Mouse (Mus musculus) cerebellum, postnatal 14 days (tissue): ENCODE measurements around the gene Ctnnd1.
A peak's percentile ranks its signal among the peaks of the same experiment; 100 is the strongest.

Source experiments
- DNase-seq, 2 experiments: peaks; one replicate each; pipeline ENCODE4 v3.0.0; 2021; ENCODE audit warnings: mixed read lengths in 2 of 2

Gene Ctnnd1

DNA sequence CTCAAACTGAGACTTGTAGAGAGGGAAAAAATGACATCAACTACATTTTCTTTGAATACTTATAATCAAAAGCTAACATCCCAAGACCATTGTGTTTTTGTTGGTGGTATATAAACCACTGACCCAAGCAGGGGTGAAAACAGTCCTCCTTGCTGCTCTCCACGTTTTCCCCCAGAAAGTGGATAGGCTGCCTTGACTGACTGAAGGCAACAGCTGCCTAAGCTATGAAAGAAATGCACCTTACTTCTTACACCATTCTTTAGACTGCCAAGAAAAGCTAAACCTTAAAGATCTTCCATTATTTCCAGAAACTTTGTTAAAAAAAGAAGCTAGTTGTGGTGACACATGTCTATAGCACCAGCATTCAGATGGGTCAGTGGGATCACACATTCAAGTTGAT lies 4.4 kb downstream of the Ctnnd1 start:
- no peak for DNase-seq

- DNase-seq, result no peak
Observed at GRCm38 (mm10) chr2:84640833-84641232, 9.7 kb downstream of the Ctnnd1 start.

GRCm38 (mm10) chr2:84638428-84639220 lies 11.9 kb downstream of the Ctnnd1 start:
- no peak for DNase-seq

- DNase-seq, result no peak
Observed at GRCm38 (mm10) chr2:84637452-84638165, 13.0 kb downstream of the Ctnnd1 start.

GRCm38 (mm10) chr2:84636231-84636741 lies 14.3 kb downstream of the Ctnnd1 start:
- no peak for DNase-seq

- peak; percentile 57 to 58 for DNase-seq
Observed at GRCm38 (mm10) chr2:84635611-84636010, 15.0 kb downstream of the Ctnnd1 start.

DNA sequence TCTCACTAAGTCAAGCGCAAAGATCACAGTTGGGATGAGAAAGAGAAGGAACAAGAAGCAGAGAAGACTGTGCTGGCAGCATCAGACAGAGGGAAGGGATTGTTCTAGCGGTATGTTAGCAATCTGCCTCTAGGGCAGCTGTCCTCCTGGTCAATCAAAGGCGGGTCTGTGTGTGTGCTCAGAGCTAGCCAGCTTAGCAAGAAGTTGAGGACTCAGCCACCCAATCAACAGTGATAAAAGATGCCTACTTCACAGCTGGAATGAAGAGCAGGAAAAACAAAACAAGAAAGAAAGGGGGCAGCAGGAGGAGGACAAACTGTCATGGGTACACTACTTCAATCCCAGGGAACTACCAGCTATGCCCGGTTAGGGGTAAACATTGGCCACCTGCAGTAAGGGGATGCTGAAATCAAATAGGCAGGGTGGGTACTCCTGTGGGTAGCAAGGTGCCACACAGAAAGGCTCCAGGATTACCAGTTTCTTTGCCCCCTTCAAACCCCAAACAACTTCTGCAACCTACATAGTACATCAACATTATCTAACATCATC lies 15.6 kb downstream of the Ctnnd1 start:
- no peak for DNase-seq

- no peak for DNase-seq
Observed at GRCm38 (mm10) chr2:84634006-84634405, 16.6 kb downstream of the Ctnnd1 start.

DNA sequence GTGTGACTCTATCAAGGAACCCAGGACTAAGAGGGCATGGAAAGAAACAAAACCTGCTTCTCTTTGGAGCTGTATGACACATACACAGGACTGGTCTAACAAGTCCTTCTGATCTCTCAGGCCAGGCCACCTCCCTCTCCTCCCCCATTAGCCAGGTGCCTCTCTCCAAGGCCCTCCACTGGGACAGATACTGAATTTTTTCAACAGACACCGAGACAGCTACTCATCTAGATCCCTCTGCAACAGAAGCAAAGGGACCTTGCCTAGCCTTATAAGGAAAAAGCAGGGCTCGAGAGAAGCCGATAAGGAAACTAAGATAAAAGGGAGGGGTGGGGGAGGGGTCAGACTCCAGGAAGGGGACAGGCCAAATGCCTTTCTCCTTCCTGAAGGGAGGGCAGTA lies 17.6 kb downstream of the Ctnnd1 start:
- no peak for DNase-seq

- DNase-seq, result no peak
Observed at GRCm38 (mm10) chr2:84632001-84632400, 18.6 kb downstream of the Ctnnd1 start.

DNA sequence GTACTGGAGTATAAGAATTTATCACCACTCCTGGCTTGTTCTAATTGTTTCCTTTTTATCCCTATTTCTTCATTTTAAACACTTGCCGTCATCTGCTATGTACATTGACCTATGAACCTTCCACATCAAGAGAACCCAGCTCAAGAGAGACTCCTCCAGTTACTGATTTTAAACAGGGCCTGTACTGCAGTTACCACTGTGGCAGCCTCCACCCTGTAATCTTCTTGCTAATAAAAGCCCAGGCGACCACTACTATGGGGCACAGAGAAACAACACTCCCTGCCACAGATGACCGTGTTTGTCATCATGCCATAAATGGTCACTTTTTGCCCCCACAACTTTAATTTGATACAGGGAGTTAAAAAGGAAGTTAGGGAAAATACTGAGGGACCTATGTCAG lies 23.5 kb downstream of the Ctnnd1 start:
- DNase-seq, result no peak

DNA sequence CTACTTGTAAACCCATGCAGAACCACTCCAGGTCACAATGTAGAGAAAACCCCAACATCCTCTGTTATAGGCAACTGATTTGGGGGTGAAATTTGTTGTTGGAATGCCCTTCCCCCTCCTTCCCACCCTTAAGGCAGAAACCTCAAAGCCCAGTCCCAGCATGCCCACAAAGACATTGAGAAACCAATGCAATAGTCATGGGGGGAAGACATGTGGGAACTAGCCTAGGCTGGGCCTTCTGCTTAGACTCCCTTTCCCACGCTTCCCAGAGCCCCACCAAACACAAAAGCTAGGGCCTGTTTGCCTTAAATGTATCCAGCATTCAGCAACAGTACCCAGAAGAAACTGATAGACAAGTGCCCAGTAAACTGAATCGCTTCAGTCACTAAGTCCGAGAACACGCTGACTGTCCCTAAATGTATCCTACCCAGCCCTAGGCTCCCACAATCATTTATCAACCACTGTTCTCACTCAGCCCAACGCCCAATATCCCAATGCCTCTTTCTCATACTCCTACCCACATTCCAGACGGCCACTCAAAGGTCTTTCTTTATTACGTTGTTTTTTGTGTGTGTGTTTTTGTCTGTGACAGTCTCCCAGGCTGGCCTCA lies 24.1 kb downstream of the Ctnnd1 start:
- DNase-seq, result no peak

GRCm38 (mm10) chr2:84624201-84624600 lies 26.4 kb downstream of the Ctnnd1 start:
- no peak for DNase-seq

DNA sequence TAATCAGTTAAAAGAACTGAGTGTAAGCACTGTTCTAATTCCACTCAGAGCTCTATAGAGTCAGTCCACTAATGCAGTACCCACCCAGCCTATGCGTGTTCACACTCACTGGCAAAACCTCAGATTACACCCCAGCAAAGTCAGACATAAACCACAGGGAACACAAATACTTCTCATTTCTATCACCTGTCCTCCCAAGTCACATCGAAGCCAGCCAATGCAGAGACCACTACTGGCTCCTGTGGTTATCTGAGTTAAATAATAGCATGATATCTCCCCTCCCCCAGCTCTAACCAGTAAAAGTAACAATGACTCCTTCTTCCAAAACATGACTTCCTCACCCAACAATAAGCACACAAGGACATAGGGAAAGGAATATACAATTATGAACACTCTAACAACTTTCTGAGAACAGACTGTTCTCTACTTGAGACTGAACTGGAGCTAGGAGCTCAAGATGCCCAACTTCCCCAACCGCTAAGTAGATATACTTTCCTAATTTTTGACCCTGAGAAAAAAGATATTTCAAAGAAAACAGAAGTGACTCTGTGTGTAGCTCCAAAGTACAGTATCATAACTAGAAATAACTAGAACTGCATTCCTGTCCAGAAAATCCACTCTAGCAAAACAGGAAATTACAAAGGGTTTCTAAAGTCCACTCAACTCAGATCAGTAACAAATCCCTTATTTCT lies 27.0 kb downstream of the Ctnnd1 start:
- DNase-seq, result no peak

- DNase-seq, result no peak
Observed at GRCm38 (mm10) chr2:84622668-84623067, 27.9 kb downstream of the Ctnnd1 start.

- DNase-seq, result no peak
Observed at GRCm38 (mm10) chr2:84619646-84620340, 30.8 kb downstream of the Ctnnd1 start.

DNA sequence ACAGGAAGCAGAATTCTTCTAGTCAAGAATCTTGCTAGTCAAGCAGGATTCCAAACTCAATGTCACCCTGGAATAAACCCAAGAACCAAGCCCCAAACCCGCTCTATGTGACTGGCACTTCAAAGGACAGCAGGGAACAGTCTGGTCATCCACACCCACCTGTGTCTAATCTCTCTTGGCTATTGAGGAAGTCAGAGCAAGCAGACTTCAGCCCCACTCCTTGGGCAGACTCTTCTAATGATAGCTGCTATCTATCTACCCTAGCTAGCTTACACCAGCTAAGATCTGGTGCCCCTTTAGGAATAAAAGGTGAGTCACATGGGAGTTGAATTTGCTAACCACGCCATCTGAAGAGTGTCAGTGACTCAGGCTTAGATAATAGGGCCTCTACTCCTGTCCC lies 31.7 kb downstream of the Ctnnd1 start:
- DNase-seq, result no peak

DNA sequence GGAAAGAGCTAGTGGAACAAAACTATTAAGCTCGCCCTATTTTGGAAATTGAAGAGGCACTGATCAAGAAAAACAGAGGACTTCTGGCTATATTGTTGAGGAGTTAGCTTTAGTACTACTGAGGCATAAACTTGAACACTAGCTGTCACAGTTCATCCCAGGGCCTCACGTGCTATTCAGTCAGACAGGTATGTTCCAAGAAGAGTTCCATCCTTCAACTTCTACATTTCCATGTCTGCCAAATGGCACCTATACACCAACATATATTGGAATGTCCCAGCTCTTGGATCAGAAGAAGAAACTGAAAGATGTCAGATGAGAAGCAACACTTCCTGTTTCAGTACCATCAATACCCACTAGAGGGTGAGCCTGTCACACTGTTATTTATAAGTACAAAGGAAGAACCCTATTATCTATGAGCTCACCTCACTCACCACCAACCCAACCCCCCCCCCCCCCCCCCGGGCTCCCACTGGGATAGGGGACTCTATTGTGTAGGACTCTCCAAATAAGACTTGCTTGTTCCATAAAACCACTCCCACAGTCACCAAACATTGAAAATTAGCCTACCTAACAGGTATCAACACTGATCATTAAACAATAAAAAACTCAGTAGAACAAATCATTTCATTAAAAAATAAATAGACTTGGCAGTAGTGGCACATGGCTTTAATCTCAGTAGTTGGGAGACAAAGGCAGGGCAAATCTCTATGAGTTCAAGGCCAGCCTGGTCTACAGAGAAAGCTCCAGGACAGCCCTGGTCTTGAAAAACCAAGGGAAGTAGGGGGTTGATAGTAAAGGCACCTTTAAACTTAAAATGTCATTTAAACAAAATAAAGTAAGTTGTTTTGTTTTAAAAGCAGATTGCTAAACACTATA lies 32.7 kb downstream of the Ctnnd1 start:
- DNase-seq, result peak; percentile 72 to 75

- no peak for DNase-seq
Observed at GRCm38 (mm10) chr2:84612764-84613163, 37.8 kb downstream of the Ctnnd1 start.

DNA sequence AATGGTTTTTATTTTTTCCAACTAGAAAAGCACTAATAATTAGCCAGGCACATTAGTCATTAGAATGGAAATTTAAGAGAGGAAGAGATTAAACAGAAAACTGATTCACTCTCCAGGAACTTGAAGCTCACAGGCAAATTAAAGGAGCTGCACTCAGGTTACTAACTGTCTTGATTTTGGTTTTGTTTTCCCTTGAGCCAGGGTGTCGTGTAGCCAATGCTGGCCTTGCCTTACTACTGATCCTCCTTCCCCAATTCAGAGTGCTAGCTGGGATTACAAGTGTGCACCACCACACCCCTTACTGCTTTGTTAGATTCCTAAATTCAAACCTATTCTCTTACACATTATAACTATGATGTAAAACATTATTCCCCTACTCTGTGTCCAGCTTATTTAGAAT lies 42.7 kb downstream of the Ctnnd1 start:
- DNase-seq, result no peak

DNA sequence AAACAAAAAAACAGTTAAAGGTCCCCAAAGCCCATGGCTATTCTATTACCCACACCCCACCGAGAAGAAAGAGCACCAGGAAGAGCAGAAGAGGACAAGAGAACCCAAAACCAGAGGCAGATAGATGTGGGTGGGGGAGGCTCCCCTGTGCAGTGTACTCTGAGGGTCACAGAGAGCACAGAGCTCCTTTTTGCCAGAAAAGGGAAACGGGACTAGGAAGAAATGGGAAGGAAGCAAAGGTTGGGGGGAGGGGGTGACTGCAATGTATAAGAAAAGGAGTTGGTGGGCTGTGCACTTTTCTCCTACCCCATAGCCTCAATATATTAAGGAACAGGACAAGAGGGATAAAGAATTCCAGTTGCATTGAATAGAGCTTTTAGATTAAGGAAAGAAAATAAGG lies 49.6 kb downstream of the Ctnnd1 start:
- no peak for DNase-seq
